Mouse (Mus musculus) testis, adult 2 months (tissue): ENCODE results near the gene Hspb3. TPM values are rescaled to one million over a fixed set of nuclear protein-coding genes. Genes with fewer than 3 reads are reported as not detected.

ENCODE experiments used
- H3K27ac ChIP-seq: fragments of 200-500 bp; 2 replicates; pipeline ENCODE4 v1.5.1; 2012; ENCODE audit warnings: low read depth, low read length; ENCODE audit not compliant: control insufficient read depth, insufficient read depth
- H3K27me3 ChIP-seq: fragments of 200-500 bp; 2 replicates; pipeline ENCODE4 v1.6.1; 2012; ENCODE audit warnings: mild to moderate bottlenecking, low read length, moderate library complexity; ENCODE audit not compliant: control insufficient read depth, insufficient read depth
- H3K36me3 ChIP-seq: fragments of 200-500 bp; 2 replicates; pipeline ENCODE4 v1.6.1; 2012; ENCODE audit warnings: mild to moderate bottlenecking, low read length; ENCODE audit not compliant: control insufficient read depth, insufficient read depth
- H3K4me1 ChIP-seq: fragments of 200-500 bp; 2 replicates; pipeline ENCODE4 v1.6.1; 2012; ENCODE audit warnings: low read length; ENCODE audit not compliant: control insufficient read depth, insufficient read depth
- H3K4me3 ChIP-seq: fragments of 200-500 bp; 2 replicates; pipeline ENCODE4 v1.5.1; 2012; ENCODE audit warnings: low read depth, mild to moderate bottlenecking, low read length, moderate library complexity, mixed read lengths; ENCODE audit not compliant: control insufficient read depth
- CTCF ChIP-seq: fragments of 200-500 bp; IDR thresholded peaks from 2 replicates; pipeline ENCODE4 v1.5.1; 2012; ENCODE audit warnings: low read depth, mild to moderate bottlenecking, inconsistent platforms, low read length, moderate library complexity; ENCODE audit not compliant: control insufficient read depth, insufficient read depth, insufficient replicate concordance
- POLR2A ChIP-seq: fragments of 200-500 bp; IDR thresholded peaks from 2 replicates; pipeline ENCODE4 v1.6.1; 2012; ENCODE audit warnings: low read depth, mild to moderate bottlenecking, inconsistent platforms, low read length, moderate library complexity; ENCODE audit not compliant: control insufficient read depth
- polyA plus RNA-seq: library from polyadenylated mRNA; depleted of rRNA; stranded (reverse); fragments of >200 nt; gene quantifications from 2 replicates; pipeline ENCODE4 v1.2.3, GENCODE M21; 2012; rRNA removed

Hspb3 gene
- polyA plus RNA-seq, 1 experiment: not detected

DNA sequence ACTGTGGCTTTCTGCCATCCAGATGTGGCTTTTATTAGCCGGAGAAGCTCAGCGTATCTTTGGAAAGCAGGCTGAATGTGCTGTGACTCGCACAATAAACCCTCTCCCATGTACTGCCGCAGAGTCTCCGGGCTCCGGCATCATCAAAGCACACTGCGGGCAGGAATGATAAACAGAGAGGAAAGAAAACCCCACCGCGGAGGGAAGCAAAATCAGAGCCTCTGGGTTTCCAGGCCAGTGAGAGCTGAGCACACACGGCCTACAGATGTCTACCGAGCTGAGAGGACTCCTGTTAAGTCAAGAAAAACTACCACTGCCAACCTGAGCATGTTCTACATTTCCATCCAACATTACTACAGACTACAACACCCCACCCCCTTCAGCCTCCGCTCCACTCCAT lies 50.1 kb downstream of the Hspb3 start:
- Histone ChIP-seq H3K4me1 (peaks cover 15% of the 10 kb centered on the region), H3K36me3 (no peaks in the 10 kb centered on the region)
- TF ChIP-seq POLR2A (no peak), CTCF (no peak)

More for the DNA sequence above, 50.1 kb downstream of the Hspb3 start:
- no peak overlapping the region for H3K4me3 ChIP-seq
- no peaks in the 10 kb centered on the region for H3K27me3 ChIP-seq
- no peak overlapping the region for H3K27ac ChIP-seq

Other genes with a start within 250 kb of the Hspb3 start
- 2.0 and 2.6 TPM in 2 replicates for gene Snx18, start 45.1 kb downstream of the Hspb3 start, polyA plus RNA-seq
- 1.6 and 2.0 TPM in 2 replicates for gene Arl15, start 130.8 kb upstream of the Hspb3 start, polyA plus RNA-seq